Mouse (Mus musculus) hindbrain, embryonic 10.5 days (tissue): ENCODE results near the gene AI467606. TPM values are rescaled to one million over a fixed set of nuclear protein-coding genes. Genes with fewer than 3 reads are reported as not detected.

Experiments
- DNase-seq: peaks from one replicate; pipeline ENCODE4 v3.0.0-alpha.2; 2017; ENCODE audit warnings: low spot score
- H3K27ac ChIP-seq: fragments of 300-500 bp; sonication (generic); 2 replicates; pipeline ENCODE4 v1.5.1; 2016; ENCODE audit warnings: mild to moderate bottlenecking, moderate library complexity
- H3K27me3 ChIP-seq: fragments of 300-500 bp; sonication (generic); 2 replicates; pipeline ENCODE4 v1.6.1; 2016; ENCODE audit warnings: mild to moderate bottlenecking; ENCODE audit not compliant: poor library complexity, insufficient read depth, severe bottlenecking
- H3K36me3 ChIP-seq: fragments of 300-500 bp; sonication (generic); 2 replicates; pipeline ENCODE4 v1.6.1; 2016; ENCODE audit warnings: mild to moderate bottlenecking, moderate library complexity
- H3K4me1 ChIP-seq: fragments of 300-500 bp; sonication (generic); replicated peaks from 2 replicates; pipeline ENCODE4 v1.6.1; 2016; ENCODE audit warnings: mild to moderate bottlenecking
- H3K4me3 ChIP-seq: fragments of 300-500 bp; sonication (generic); 2 replicates; pipeline ENCODE4 v1.5.1; 2016; ENCODE audit warnings: mild to moderate bottlenecking, moderate library complexity
- H3K9me3 ChIP-seq: fragments of 300-500 bp; sonication (generic); 2 replicates; pipeline ENCODE4 v1.6.1; 2016; ENCODE audit warnings: mild to moderate bottlenecking, moderate library complexity
- WGBS: fragments of 180-500 bp; shearing (Covaris S2); methylation state at CpG from one replicate; pipeline ENCODE4 v1.1.7; 2016; 5-methylcytosine and 5-hydroxymethylcytosine counted together
- polyA plus RNA-seq: library from polyadenylated mRNA; unstranded; fragments of >200 nt; fragmentation: Nextera tagmentation; extraction: Ambion mirVana; gene quantifications from 2 replicates; pipeline ENCODE4 v1.2.1, GENCODE M21; 2016

AI467606 gene
- polyA plus RNA-seq, 1 experiment from 2014 or later: 0.81 TPM

GRCm38 (mm10) chr7:127140623-127141404 is 49.7 kb downstream of the AI467606 start:
- no peaks in the 10 kb centered on the region for H3K27me3 ChIP-seq
- no peaks in the 10 kb centered on the region for H3K36me3 ChIP-seq
- no peak overlapping the region for H3K4me3 ChIP-seq
- DNase-seq: no peak
- H3K4me1 ChIP-seq: peaks cover 17% of the 10 kb centered on the region
- WGBS: 70% methylated on average over 7 of the region's 7 CpGs
- no peaks in the 10 kb centered on the region for H3K9me3 ChIP-seq
- H3K27ac ChIP-seq: no peak overlapping the region

GRCm38 (mm10) chr7:127142214-127142613 is 51.1 kb downstream of the AI467606 start:
- no peak for DNase-seq
- WGBS: 56% methylated on average over 2 of the region's 2 CpGs

GRCm38 (mm10) chr7:127142666-127143065 is 51.5 kb downstream of the AI467606 start:
- Histone ChIP-seq H3K27me3 (no peaks in the 10 kb centered on the region), H3K4me1 (peaks cover 16% of the 10 kb centered on the region), H3K4me3 (no peak overlapping the region), H3K27ac (no peak overlapping the region), H3K36me3 (no peaks in the 10 kb centered on the region), H3K9me3 (no peaks in the 10 kb centered on the region)
- DNase-seq: no peak
- WGBS: 87% methylated on average over 4 of the region's 4 CpGs

More at GRCm38 (mm10) chr7:127142214-127142613, 51.1 kb downstream of the AI467606 start:
- Histone ChIP-seq H3K27ac (no peak overlapping the region), H3K4me3 (no peak overlapping the region), H3K9me3 (no peaks in the 10 kb centered on the region), H3K27me3 (no peaks in the 10 kb centered on the region), H3K36me3 (no peaks in the 10 kb centered on the region), H3K4me1 (peaks cover 20% of the 10 kb centered on the region)

Other genes starting within 250 kb of the AI467606 start
- gene Doc2a, start 243.9 kb upstream of the AI467606 start, polyA plus RNA-seq: 4.9 and 5.5 TPM in 2 replicates
- gene Hirip3, start 229.4 kb upstream of the AI467606 start, polyA plus RNA-seq: 38.7 and 48.1 TPM in 2 replicates
- 102 and 105 TPM in 2 replicates for gene Ino80e, start 229.0 kb upstream of the AI467606 start, polyA plus RNA-seq
- 56.2 and 56.4 TPM in 2 replicates for gene Taok2, start 206.7 kb upstream of the AI467606 start, polyA plus RNA-seq
- 31.6 and 37.9 TPM in 2 replicates for gene Tmem219, start 168.4 kb upstream of the AI467606 start, polyA plus RNA-seq
- 23.9 and 35.5 TPM in 2 replicates for gene Kctd13, start 162.5 kb upstream of the AI467606 start, polyA plus RNA-seq
- 0.41 and 1.2 TPM in 2 replicates for gene Asphd1, start 141.8 kb upstream of the AI467606 start, polyA plus RNA-seq
- 2.3 and 7.6 TPM in 2 replicates for gene Sez6l2, start 140.8 kb upstream of the AI467606 start, polyA plus RNA-seq
- gene Cdipt, start 115.4 kb upstream of the AI467606 start, polyA plus RNA-seq: 92.5 and 103 TPM in 2 replicates
- 0.63 and 1.0 TPM in 2 replicates for gene Cdiptos, start 115.3 kb upstream of the AI467606 start, polyA plus RNA-seq
- gene Mvp, start 76.7 kb upstream of the AI467606 start, polyA plus RNA-seq: 5.0 and 6.1 TPM in 2 replicates
- gene Pagr1b, start 74.9 kb upstream of the AI467606 start, polyA plus RNA-seq: 0.25 and 0.55 TPM in 2 replicates
- 84.3 and 130 TPM in 2 replicates for gene Pagr1a, start 74.0 kb upstream of the AI467606 start, polyA plus RNA-seq
- 17.6 and 75.1 TPM in 2 replicates for gene Gm42742, start 70.3 kb upstream of the AI467606 start, polyA plus RNA-seq
- 3.3 and 4.4 TPM in 2 replicates for gene Prrt2, start 70.1 kb upstream of the AI467606 start, polyA plus RNA-seq
- gene Maz, start 64.3 kb upstream of the AI467606 start, polyA plus RNA-seq: 66.7 and 83.1 TPM in 2 replicates
- 161 and 193 TPM in 2 replicates for gene Kif22, start 48.9 kb upstream of the AI467606 start, polyA plus RNA-seq
- gene Zg16, start 4.0 kb upstream of the AI467606 start, polyA plus RNA-seq: not detected in 2 replicates
- 2.6 and 4.9 TPM in 2 replicates for gene Qprt, start 30.9 kb downstream of the AI467606 start, polyA plus RNA-seq
- not detected in 2 replicates for gene Spn, start 46.5 kb downstream of the AI467606 start, polyA plus RNA-seq
- gene Cd2bp2, start 104.7 kb downstream of the AI467606 start, polyA plus RNA-seq: 94.4 and 96.0 TPM in 2 replicates
- gene Tbc1d10b, start 117.1 kb downstream of the AI467606 start, polyA plus RNA-seq: 25.6 and 28.2 TPM in 2 replicates
- gene Mylpf, start 117.5 kb downstream of the AI467606 start, polyA plus RNA-seq: 13.0 and 17.7 TPM in 2 replicates
- gene Zfp553, start 141.7 kb downstream of the AI467606 start, polyA plus RNA-seq: 78.7 and 81.0 TPM in 2 replicates
- gene Sept1, start 141.8 kb downstream of the AI467606 start, polyA plus RNA-seq: 32.4 and 33.8 TPM in 2 replicates
- 62.4 and 70.1 TPM in 2 replicates for gene Zfp771, start 152.9 kb downstream of the AI467606 start, polyA plus RNA-seq
- 284 and 329 TPM in 2 replicates for gene Dctpp1, start 169.3 kb downstream of the AI467606 start, polyA plus RNA-seq
- 69.8 and 76.2 TPM in 2 replicates for gene Sephs2, start 182.7 kb downstream of the AI467606 start, polyA plus RNA-seq
- 0.68 and 0.98 TPM in 2 replicates for gene Itgal, start 204.9 kb downstream of the AI467606 start, polyA plus RNA-seq